Mouse (Mus musculus) CD4-positive helper T cell, adult 2 months (primary cell): Measurements from ENCODE around the gene Pacs1.
"Not testable (repeated sequence)": the region's sequence is repeated elsewhere in the genome, so short reads cannot be mapped to it uniquely, and the experiment has no call there.

ENCODE experiments used
- DNase-seq: peaks from one replicate; pipeline ENCODE4 v3.0.0-alpha.2; 2012; ENCODE audit warnings: low read depth, missing footprints, low spot score

Pacs1 gene

GRCm38 (mm10) chr19:5097521-5098362, 175.2 kb downstream of the Pacs1 start:
- peak; percentile 32 for DNase-seq

- no peak for DNase-seq
Observed at GRCm38 (mm10) chr19:5095887-5096474, 176.9 kb downstream of the Pacs1 start.

- no peak for DNase-seq
Observed at GRCm38 (mm10) chr19:5094746-5095417, 178.0 kb downstream of the Pacs1 start.

- DNase-seq = peak; percentile 86
Observed at GRCm38 (mm10) chr19:5094243-5094632, 178.7 kb downstream of the Pacs1 start.

- DNase-seq = peak; percentile 2
Observed at GRCm38 (mm10) chr19:5093481-5094242, 179.3 kb downstream of the Pacs1 start.

- no peak for DNase-seq
Observed at GRCm38 (mm10) chr19:5092083-5092482, 180.8 kb downstream of the Pacs1 start.

GRCm38 (mm10) chr19:5089324-5089723, 183.6 kb downstream of the Pacs1 start:
- peak; percentile 2 for DNase-seq

GRCm38 (mm10) chr19:5087884-5088728, 184.8 kb downstream of the Pacs1 start, which contains the start of gene Yif1a:
Gene Yif1a, plus strand, starts transcription at chr19:5088538.
- peak; percentile 99 for DNase-seq

GRCm38 (mm10) chr19:5086533-5086932, 186.4 kb downstream of the Pacs1 start:
- DNase-seq = not testable (repeated sequence)

GRCm38 (mm10) chr19:5085145-5085863, 187.6 kb downstream of the Pacs1 start, which contains the start of gene Tmem151a:
Gene Tmem151a, minus strand, starts transcription at chr19:5085531.
- DNase-seq = peak; percentile 36

GRCm38 (mm10) chr19:5084834-5085144, 188.1 kb downstream of the Pacs1 start:
- DNase-seq = no peak

GRCm38 (mm10) chr19:5083961-5084833, 188.7 kb downstream of the Pacs1 start:
- peak; percentile 8 for DNase-seq
